Mouse (Mus musculus) intestine, embryonic 14.5 days (tissue): Measurements from ENCODE around the gene Hist1h2bj. TPM values are rescaled to one million over a fixed set of nuclear protein-coding genes. Genes with fewer than 3 reads are reported as not detected.

Experiments used
- ATAC-seq: fragments of 200-750 bp; cut with Nextera tagmentation; replicated peaks from 2 replicates; pipeline ENCODE4 v1.8.0; 2017; ENCODE audit warnings: low read depth, moderate number of reproducible peaks, moderate TSS enrichment, moderate library complexity; ENCODE audit not compliant: low FRiP score, low TSS enrichment
- DNase-seq: peaks from one replicate; pipeline ENCODE4 v3.0.0-alpha.2; 2018; ENCODE audit warnings: low spot score
- H3K27ac ChIP-seq: fragments of 300-500 bp; sonication (generic); 2 replicates; pipeline ENCODE4 v1.5.1; 2014; ENCODE audit warnings: low read depth, mild to moderate bottlenecking, control low read depth
- H3K27me3 ChIP-seq: fragments of 300-500 bp; sonication (generic); replicated peaks from 2 replicates; pipeline ENCODE4 v1.6.1; 2014; ENCODE audit warnings: low read length, control low read depth; ENCODE audit not compliant: control insufficient read depth, insufficient read depth
- H3K36me3 ChIP-seq: fragments of 300-500 bp; sonication (generic); 2 replicates; pipeline ENCODE4 v1.6.1; 2014; ENCODE audit warnings: low read length, control low read depth; ENCODE audit not compliant: control insufficient read depth, insufficient read depth
- H3K4me1 ChIP-seq: fragments of 300-500 bp; sonication (generic); replicated peaks from 2 replicates; pipeline ENCODE4 v1.6.1; 2014; ENCODE audit warnings: low read length, control low read depth, mixed read lengths; ENCODE audit not compliant: control insufficient read depth, insufficient read depth
- H3K4me2 ChIP-seq: fragments of 300-500 bp; sonication (generic); 2 replicates; pipeline ENCODE4 v1.6.1; 2014; ENCODE audit warnings: low read length
- H3K4me3 ChIP-seq: fragments of 300-500 bp; sonication (generic); 2 replicates; pipeline ENCODE4 v1.5.1; 2014; ENCODE audit warnings: low read depth, low read length, control low read depth, mixed read lengths
- H3K9ac ChIP-seq: fragments of 300-500 bp; sonication (generic); 2 replicates; pipeline ENCODE4 v1.6.1; 2014; ENCODE audit warnings: mild to moderate bottlenecking, low read length
- H3K9me3 ChIP-seq: fragments of 300-500 bp; sonication (generic); 2 replicates; pipeline ENCODE4 v1.6.1; 2016; ENCODE audit warnings: low read length, control low read depth; ENCODE audit not compliant: control insufficient read depth
- WGBS: fragments of 180-500 bp; shearing (Covaris S2); extraction: QIAGEN DNeasy Blood & Tissue Kit; methylation state at CpG from one replicate; pipeline ENCODE4 v1.1.7; 2014; 5-methylcytosine and 5-hydroxymethylcytosine counted together
- polyA plus RNA-seq: library from polyadenylated mRNA; unstranded; fragments of >200 nt; fragmentation: Nextera tagmentation; extraction: Ambion mirVana; gene quantifications from 2 replicates; pipeline ENCODE4 v1.2.1, GENCODE M21; 2014

Gene Hist1h2bj
- polyA plus RNA-seq, 1 experiment from 2014 or later: 14.0 TPM

- Histone ChIP-seq H3K36me3 (no peaks in the 10 kb centered on the region), H3K4me1 (no peaks in the 10 kb centered on the region), H3K4me3 (0 out of 2 replicates have a peak overlapping the region, but pooled peaks have one; percentile 32), H3K27ac (no peak overlapping the region), H3K4me2 (peak overlapping the region; percentile 43; the same call in 1 of the 2 replicates), H3K27me3 (peaks cover 93% of the 10 kb centered on the region), H3K9me3 (no peaks in the 10 kb centered on the region), H3K9ac (no peak overlapping the region)
- 15% methylated on average over 4 of the region's 4 CpGs for WGBS
- no peak for ATAC-seq
- DNase-seq: peak; percentile 49
Measured at GRCm38 (mm10) chr13:21997821-21998220, 45.2 kb upstream of the Hist1h2bj start.

- 27% methylated on average over 3 of the region's 3 CpGs for WGBS
- H3K4me2 ChIP-seq: no peak overlapping the region
- H3K27ac ChIP-seq: no peak overlapping the region
- no peak overlapping the region for H3K9ac ChIP-seq
- ATAC-seq (no peak), DNase-seq (peak; percentile 43)
- H3K4me1 ChIP-seq: no peaks in the 10 kb centered on the region
- peaks cover 99% of the 10 kb centered on the region for H3K27me3 ChIP-seq
- no peaks in the 10 kb centered on the region for H3K9me3 ChIP-seq
- no peaks in the 10 kb centered on the region for H3K36me3 ChIP-seq
- H3K4me3 ChIP-seq: no peak overlapping the region
Measured at GRCm38 (mm10) chr13:21998412-21998811, 44.6 kb upstream of the Hist1h2bj start.

- H3K4me2 ChIP-seq: no peak overlapping the region
- peak; percentile 51 for DNase-seq
- H3K36me3 ChIP-seq: no peaks in the 10 kb centered on the region
- H3K4me3 ChIP-seq: no peak overlapping the region
- no peak overlapping the region for H3K9ac ChIP-seq
- H3K27ac ChIP-seq: no peak overlapping the region
- no peaks in the 10 kb centered on the region for H3K9me3 ChIP-seq
- ATAC-seq: no peak
- H3K27me3 ChIP-seq: peaks cover 100% of the 10 kb centered on the region
- H3K4me1 ChIP-seq: no peaks in the 10 kb centered on the region
- 34% methylated on average over 4 of the region's 4 CpGs for WGBS
Measured at GRCm38 (mm10) chr13:21999147-21999546, 43.9 kb upstream of the Hist1h2bj start.

- Histone ChIP-seq H3K4me1 (no peaks in the 10 kb centered on the region), H3K27ac (no peak overlapping the region), H3K36me3 (no peaks in the 10 kb centered on the region), H3K4me3 (no peak overlapping the region), H3K9ac (no peak overlapping the region), H3K27me3 (peaks cover 100% of the 10 kb centered on the region), H3K9me3 (no peaks in the 10 kb centered on the region), H3K4me2 (no peak overlapping the region)
- DNase-seq: no peak
- 63% methylated on average over 2 of the region's 2 CpGs for WGBS
- ATAC-seq: no peak
Measured at GRCm38 (mm10) chr13:22001346-22001745, 41.7 kb upstream of the Hist1h2bj start.

GRCm38 (mm10) chr13:22001823-22002222 is 41.2 kb upstream of the Hist1h2bj start:
- ATAC-seq (no peak), DNase-seq (no peak)
- H3K27ac ChIP-seq: no peak overlapping the region
- WGBS: 27% methylated on average over 5 of the region's 5 CpGs
- no peak overlapping the region for H3K4me3 ChIP-seq
- no peaks in the 10 kb centered on the region for H3K9me3 ChIP-seq
- peaks cover 100% of the 10 kb centered on the region for H3K27me3 ChIP-seq
- no peak overlapping the region for H3K4me2 ChIP-seq
- no peak overlapping the region for H3K9ac ChIP-seq
- H3K36me3 ChIP-seq: no peaks in the 10 kb centered on the region
- H3K4me1 ChIP-seq: peaks cover 4% of the 10 kb centered on the region; the same call in 1 of the 2 replicates

- ATAC-seq: peak; percentile 85
- DNase-seq: peak; percentile 89
- Histone ChIP-seq H3K4me3 (peak overlapping the region; percentile 55), H3K27ac (no peak overlapping the region), H3K27me3 (peaks cover 100% of the 10 kb centered on the region), H3K9me3 (no peaks in the 10 kb centered on the region), H3K36me3 (no peaks in the 10 kb centered on the region), H3K4me1 (peaks cover 7% of the 10 kb centered on the region; the same call in 1 of the 2 replicates), H3K9ac (peak overlapping the region; percentile 8; the same call in 1 of the 2 replicates), H3K4me2 (peak overlapping the region; percentile 91)
- WGBS: under 1% methylated on average over 45 of the region's 45 CpGs
Measured at GRCm38 (mm10) chr13:22005605-22006333, 37.2 kb upstream of the Hist1h2bj start.

GRCm38 (mm10) chr13:22006334-22007120 is 36.5 kb upstream of the Hist1h2bj start:
- ATAC-seq (peak; percentile 92), DNase-seq (peak; percentile 79)
- H3K27ac ChIP-seq: no peak overlapping the region
- H3K9ac ChIP-seq: 0 out of 2 replicates have a peak overlapping the region, but pooled peaks have one; percentile 3
- no peaks in the 10 kb centered on the region for H3K36me3 ChIP-seq
- no peaks in the 10 kb centered on the region for H3K9me3 ChIP-seq
- peak overlapping the region; percentile 91 for H3K4me2 ChIP-seq
- under 1% methylated on average over 38 of the region's 38 CpGs for WGBS
- peaks cover 98% of the 10 kb centered on the region for H3K27me3 ChIP-seq
- peak overlapping the region; percentile 55 for H3K4me3 ChIP-seq
- H3K4me1 ChIP-seq: peaks cover 7% of the 10 kb centered on the region; the same call in 1 of the 2 replicates

- H3K9me3 ChIP-seq: no peaks in the 10 kb centered on the region
- no peaks in the 10 kb centered on the region for H3K36me3 ChIP-seq
- 0 out of 2 replicates have a peak overlapping the region, but pooled peaks have one; percentile 3 for H3K9ac ChIP-seq
- 3% methylated on average over 18 of the region's 18 CpGs for WGBS
- no peak for ATAC-seq
- H3K27ac ChIP-seq: no peak overlapping the region
- H3K4me1 ChIP-seq: peaks cover 7% of the 10 kb centered on the region; the same call in 1 of the 2 replicates
- H3K4me3 ChIP-seq: peak overlapping the region; percentile 55
- peak overlapping the region; percentile 91 for H3K4me2 ChIP-seq
- DNase-seq: no peak
- peaks cover 96% of the 10 kb centered on the region for H3K27me3 ChIP-seq
Measured at GRCm38 (mm10) chr13:22007121-22007510, 35.9 kb upstream of the Hist1h2bj start.
